Mouse (Mus musculus) heart, embryonic 14.5 days (tissue): ENCODE data around the gene Pus7. TPM values are rescaled to one million over a fixed set of nuclear protein-coding genes. Genes with fewer than 3 reads are reported as not detected.
"Not testable (repeated sequence)": the region's sequence is repeated elsewhere in the genome, so short reads cannot be mapped to it uniquely, and the experiment has no call there.

ENCODE experiments used
- ATAC-seq: fragments of 200-750 bp; cut with Nextera tagmentation; 2 replicates; pipeline ENCODE4 v1.8.0; 2017; ENCODE audit warnings: low read depth, moderate TSS enrichment; ENCODE audit not compliant: insufficient number of reproducible peaks, insufficient read depth, low FRiP score
- H3K27ac ChIP-seq, 2 experiments: fragments of 200-500 bp in 1 of 2; fragments of 300-500 bp in 1 of 2; sonication (generic) in 1 of 2; replicated peaks in 1 of 2; 2 replicates each; pipeline ENCODE4 v1.5.1; 2012 to 2014; ENCODE audit warnings: low read depth in 2 of 2, low read length in 2 of 2, control low read depth in 1 of 2, mild to moderate bottlenecking in 1 of 2, mixed read lengths in 1 of 2; ENCODE audit not compliant: control insufficient read depth in 1 of 2, insufficient read depth in 1 of 2
- H3K27me3 ChIP-seq: fragments of 300-500 bp; sonication (generic); 2 replicates; pipeline ENCODE4 v1.6.1; 2014; ENCODE audit warnings: mild to moderate bottlenecking, low read length, control low read depth; ENCODE audit not compliant: control insufficient read depth, insufficient read depth
- H3K36me3 ChIP-seq: fragments of 300-500 bp; sonication (generic); 2 replicates; pipeline ENCODE4 v1.6.1; 2014; ENCODE audit warnings: mild to moderate bottlenecking, control low read depth, low read length, mixed read lengths; ENCODE audit not compliant: control insufficient read depth, insufficient read depth
- H3K4me1 ChIP-seq, 2 experiments: fragments of 200-500 bp in 1 of 2; fragments of 300-500 bp in 1 of 2; sonication (generic) in 1 of 2; 2 replicates each; pipeline ENCODE4 v1.6.1; 2012 to 2014; ENCODE audit warnings: low read length in 2 of 2, control low read depth in 1 of 2, mixed read lengths in 1 of 2; ENCODE audit not compliant: control insufficient read depth in 2 of 2, insufficient read depth in 2 of 2
- H3K4me2 ChIP-seq: fragments of 300-500 bp; sonication (generic); 2 replicates; pipeline ENCODE4 v1.6.1; 2014; ENCODE audit warnings: mild to moderate bottlenecking, low read length
- H3K4me3 ChIP-seq, 2 experiments: fragments of 200-500 bp in 1 of 2; fragments of 300-500 bp in 1 of 2; sonication (generic) in 1 of 2; 2 replicates each; pipeline ENCODE4 v1.5.1; 2012 to 2014; ENCODE audit warnings: low read length in 2 of 2, mild to moderate bottlenecking in 2 of 2, control low read depth in 1 of 2, low read depth in 1 of 2, moderate library complexity in 1 of 2; ENCODE audit not compliant: control insufficient read depth in 1 of 2, insufficient read depth in 1 of 2
- H3K9ac ChIP-seq: fragments of 300-500 bp; sonication (generic); 2 replicates; pipeline ENCODE4 v1.6.1; 2014; ENCODE audit warnings: mild to moderate bottlenecking, low read length
- H3K9me3 ChIP-seq: fragments of 300-500 bp; sonication (generic); 2 replicates; pipeline ENCODE4 v1.6.1; 2016; ENCODE audit warnings: low read length, control low read depth; ENCODE audit not compliant: control insufficient read depth
- WGBS: fragments of 180-500 bp; shearing (Covaris S2); extraction: QIAGEN DNeasy Blood & Tissue Kit; methylation state at CpG from one replicate; pipeline ENCODE4 v1.1.7; 2014; 5-methylcytosine and 5-hydroxymethylcytosine counted together
- polyA plus RNA-seq: library from polyadenylated mRNA; unstranded; fragments of >200 nt; fragmentation: Nextera tagmentation; extraction: Ambion mirVana; gene quantifications from 2 replicates; pipeline ENCODE4 v1.2.1, GENCODE M21; 2014

Pus7 gene
- polyA plus RNA-seq, 1 experiment from 2014 or later = 20.6 TPM

DNA sequence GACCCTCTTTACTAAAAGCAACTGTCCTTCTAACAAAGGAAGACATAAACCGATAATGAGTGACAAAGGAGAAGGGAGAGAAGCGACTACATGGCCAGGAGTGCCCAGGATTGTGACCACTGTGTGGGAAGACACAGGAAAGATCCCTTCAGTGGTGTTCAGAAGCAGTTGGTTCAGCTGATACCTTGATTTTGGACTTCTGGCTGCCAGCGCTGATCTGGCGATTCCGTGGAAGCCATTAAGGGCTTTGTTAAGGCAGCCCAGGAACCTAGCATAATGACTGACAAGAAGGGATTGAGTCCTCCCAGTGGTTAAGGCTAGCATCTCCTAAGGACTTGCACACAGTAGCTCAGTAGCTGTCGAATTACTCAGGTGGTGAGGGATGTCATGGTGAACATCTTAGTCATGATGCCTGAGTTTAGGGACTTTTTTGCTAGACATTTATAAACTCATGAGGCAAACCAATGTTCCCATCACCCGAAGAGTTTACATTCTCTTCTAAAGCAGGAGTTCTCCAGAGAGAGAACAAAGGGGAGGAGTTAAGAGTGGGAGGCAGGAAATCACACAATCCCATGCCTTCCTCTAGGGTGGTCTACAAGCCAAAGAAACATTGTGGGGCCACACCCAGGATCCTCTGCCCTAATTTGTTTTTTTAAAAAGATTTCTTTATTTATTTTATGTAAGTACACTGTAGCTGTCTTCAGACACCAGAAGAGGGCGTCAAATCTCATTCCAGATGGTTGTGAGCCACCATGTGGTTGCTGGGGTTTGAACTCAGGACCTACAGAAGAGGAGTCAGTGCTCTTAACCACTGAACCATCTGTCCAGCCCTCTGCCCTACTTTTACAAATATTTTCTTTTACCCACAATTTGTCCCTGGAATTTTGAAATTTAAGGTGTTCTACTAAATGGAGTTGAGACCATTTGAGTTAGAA is 69.8 kb downstream of the Pus7 start:
- WGBS = 86% methylated on average over 8 of the region's 8 CpGs
- peaks cover 13% of the 10 kb centered on the region for H3K9me3 ChIP-seq
- no peak overlapping the region for H3K9ac ChIP-seq
- no peaks in the 10 kb centered on the region for H3K27me3 ChIP-seq
- peaks cover 16% of the 10 kb centered on the region for H3K36me3 ChIP-seq
- no peak for ATAC-seq
- H3K4me3 ChIP-seq = no peak overlapping the region
- H3K4me2 ChIP-seq = no peak overlapping the region
- H3K4me1 ChIP-seq = peaks cover 2 to 5% of the 10 kb centered on the region in 2 experiments
- H3K27ac ChIP-seq = no peak overlapping the region

DNA sequence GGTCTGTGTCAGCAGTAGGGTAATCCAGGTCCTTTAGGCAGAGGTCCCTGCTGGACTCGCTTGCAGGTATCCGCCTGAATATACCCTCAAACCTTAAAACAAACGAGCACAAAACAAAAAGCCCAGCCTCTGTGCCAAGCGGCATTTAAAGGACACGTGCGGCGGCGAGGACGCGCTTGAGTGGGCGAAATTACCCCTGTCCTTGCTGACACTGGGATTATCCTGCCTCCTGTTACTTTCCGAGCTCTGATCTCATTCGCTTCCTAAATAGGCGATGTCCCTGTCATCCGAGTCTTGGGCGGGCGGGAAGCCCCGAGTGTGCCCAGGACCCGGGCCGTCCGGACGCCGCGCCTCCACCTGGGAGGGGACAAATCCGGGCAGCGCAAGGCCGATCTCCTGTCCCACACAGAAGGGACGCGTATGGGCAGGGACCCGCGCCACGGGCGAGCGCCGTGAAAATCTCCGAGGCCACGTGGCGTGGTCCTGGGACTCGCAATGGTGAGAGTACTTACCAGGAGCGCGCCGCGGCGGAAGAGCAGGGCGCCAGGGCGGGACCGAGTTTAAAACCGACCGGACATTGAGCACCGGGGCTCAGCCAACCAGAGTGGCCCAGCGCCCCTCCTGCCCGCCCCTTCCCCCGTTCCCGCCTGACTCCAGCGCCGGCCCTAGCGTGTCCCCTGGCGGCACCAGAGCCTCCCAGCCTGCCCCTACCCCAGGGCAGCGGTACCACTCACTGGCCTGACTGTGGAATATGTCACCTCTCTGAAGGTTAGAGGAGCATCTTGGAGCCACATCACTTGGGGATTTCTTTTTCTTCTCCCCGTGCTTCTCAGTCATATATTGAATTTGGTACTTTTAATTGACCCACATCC is 71.1 kb downstream of the Pus7 start:
- peak; percentile 97 for ATAC-seq

GRCm38 (mm10) chr5:23711671-23712129 is 71.8 kb downstream of the Pus7 start:
- 55% methylated on average over 6 of the region's 6 CpGs for WGBS
- peak overlapping the region; percentile 84 for H3K4me2 ChIP-seq
- not testable (repeated sequence) for H3K4me1 ChIP-seq, ATAC-seq, H3K27me3 ChIP-seq
- peak overlapping the region; percentile 80 for H3K9ac ChIP-seq
- H3K27ac ChIP-seq = peak overlapping the region; percentile 86 to 89
- peaks cover 29% of the 10 kb centered on the region for H3K9me3 ChIP-seq
- peak overlapping the region; percentile 76 to 92 for H3K4me3 ChIP-seq
- H3K36me3 ChIP-seq = peaks cover 31% of the 10 kb centered on the region

More for the DNA sequence above, 71.1 kb downstream of the Pus7 start:
- Histone ChIP-seq H3K4me2 (peak overlapping the region; percentile 84), H3K9me3 (peaks cover 22% of the 10 kb centered on the region), H3K9ac (peak overlapping the region; percentile 80), H3K4me3 (peak overlapping the region; percentile 76 to 92), H3K27ac (peak overlapping the region; percentile 86 to 89), H3K4me1 (peaks cover 2 to 5% of the 10 kb centered on the region in 2 experiments), H3K27me3 (no peaks in the 10 kb centered on the region), H3K36me3 (peaks cover 25% of the 10 kb centered on the region)
- 5% methylated on average over 52 of the region's 60 CpGs for WGBS

GRCm38 (mm10) chr5:23711244-23711643 is 72.3 kb downstream of the Pus7 start:
- H3K27me3 ChIP-seq = no peaks in the 10 kb centered on the region
- peaks cover 2 to 5% of the 10 kb centered on the region in 2 experiments for H3K4me1 ChIP-seq
- no peak for ATAC-seq
- WGBS = 93% methylated on average over 4 of the region's 4 CpGs
- peaks cover 29% of the 10 kb centered on the region for H3K9me3 ChIP-seq
- no peak overlapping the region for H3K4me3 ChIP-seq
- H3K36me3 ChIP-seq = peaks cover 35% of the 10 kb centered on the region
- H3K9ac ChIP-seq = no peak overlapping the region
- H3K27ac ChIP-seq = no peak overlapping the region
- peak overlapping the region; percentile 84 for H3K4me2 ChIP-seq

DNA sequence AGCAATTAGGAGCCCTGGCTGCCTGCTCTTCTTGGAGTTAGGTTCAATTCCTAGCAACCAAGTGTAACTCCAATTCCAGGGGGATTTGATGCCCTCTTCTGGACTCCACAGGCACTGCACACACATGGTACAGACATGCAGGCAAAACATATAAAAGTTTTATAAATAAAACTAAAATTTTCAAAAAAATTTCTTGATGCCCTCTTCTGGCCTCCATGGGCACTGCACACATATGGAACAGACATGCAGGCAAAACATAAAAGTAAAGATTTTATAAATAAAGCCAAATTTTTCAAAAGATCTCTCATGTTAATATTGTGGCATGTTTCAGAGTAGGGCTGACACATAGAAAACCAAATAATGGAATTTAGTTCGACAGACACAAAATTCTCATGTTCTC is 73.8 kb downstream of the Pus7 start:
- no peak for ATAC-seq
- H3K9me3 ChIP-seq = peaks cover 29% of the 10 kb centered on the region
- no peak overlapping the region for H3K9ac ChIP-seq
- H3K36me3 ChIP-seq = peaks cover 39% of the 10 kb centered on the region
- no peaks in the 10 kb centered on the region for H3K27me3 ChIP-seq
- H3K27ac ChIP-seq = no peak overlapping the region
- no peak overlapping the region for H3K4me3 ChIP-seq
- H3K4me1 ChIP-seq = peaks cover 2 to 5% of the 10 kb centered on the region in 2 experiments
- H3K4me2 ChIP-seq = no peak overlapping the region
- WGBS = 97% methylated on average over 1 of the region's 1 CpGs

DNA sequence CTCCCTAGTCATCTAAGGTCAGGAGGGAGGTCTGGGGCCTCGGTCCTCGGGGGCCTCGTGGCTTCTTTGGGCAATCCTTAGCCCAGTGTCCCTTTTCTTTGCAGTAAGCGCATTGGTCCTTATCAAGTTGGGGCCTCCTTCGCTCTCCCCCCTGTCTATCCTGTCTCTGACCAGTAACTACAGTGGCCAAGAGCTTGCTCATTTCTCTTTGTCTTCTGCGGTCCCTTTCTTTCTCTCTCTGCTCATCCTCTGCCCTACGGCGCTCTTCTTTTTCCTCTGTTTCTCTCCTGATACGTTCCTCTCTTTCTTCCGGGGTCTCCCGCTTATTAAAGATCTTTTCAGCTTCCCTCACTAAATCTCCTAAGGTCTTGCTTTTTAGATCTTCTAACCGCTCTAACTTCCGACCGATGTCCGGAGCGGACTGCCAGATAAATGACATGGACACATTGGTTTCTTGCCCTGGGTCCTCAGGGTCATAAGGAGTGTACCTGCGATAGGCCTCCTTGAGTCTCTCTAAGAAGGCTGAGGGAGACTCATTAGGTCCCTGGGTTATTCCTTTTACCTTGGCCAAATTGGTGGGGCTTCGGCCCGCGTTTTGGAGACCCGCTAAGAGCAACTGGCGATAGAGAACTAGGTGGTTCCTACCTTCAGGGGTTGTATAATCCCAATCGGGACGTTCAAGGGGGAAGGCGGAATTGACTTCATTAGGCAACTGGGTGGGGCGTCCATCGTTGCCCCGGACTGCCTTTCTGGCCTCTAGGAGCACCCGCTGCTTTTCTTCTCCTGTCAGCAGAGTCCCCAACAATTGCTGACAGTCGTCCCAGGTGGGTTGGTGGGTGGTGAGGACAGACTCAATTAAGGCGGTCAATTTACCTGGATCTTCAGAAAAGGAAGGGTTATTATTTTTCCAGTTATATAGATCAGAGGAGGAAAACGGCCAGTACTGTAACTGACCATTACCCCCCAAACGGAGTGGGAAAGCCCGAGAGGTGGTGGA is 76.6 kb downstream of the Pus7 start:
- WGBS = 98% methylated on average over 30 of the region's 34 CpGs
- not testable (repeated sequence) for H3K9ac ChIP-seq, H3K27me3 ChIP-seq, H3K4me1 ChIP-seq, H3K27ac ChIP-seq, ATAC-seq, H3K4me3 ChIP-seq, H3K4me2 ChIP-seq
- Histone ChIP-seq H3K36me3 (peaks cover 62% of the 10 kb centered on the region), H3K9me3 (peaks cover 46% of the 10 kb centered on the region)
